Mouse (Mus musculus) heart, postnatal 14 days (tissue): Measurements from ENCODE around the gene Cplx1. TPM values are rescaled to one million over a fixed set of nuclear protein-coding genes. Genes with fewer than 3 reads are reported as not detected.

ENCODE experiments used
- DNase-seq, 2 experiments: peaks; one replicate each; pipeline ENCODE4 v3.0.0; 2021 to 2022
- intact Hi-C: fragments of 180-260 bp; cut with DNase I; formaldehyde crosslinking; loops from one replicate; pipeline ENCODE4 v1.15.1; 2025
- long read RNA-seq, 2 experiments: library from polyadenylated mRNA; stranded (forward); transcript quantifications; one replicate each; pipeline ENCODE4 v2.0.0; 2021
- total RNA-seq, 2 experiments: library from RNA; stranded (reverse); gene quantifications; 2 replicates each; pipeline ENCODE4 v1.2.3; 2021

Gene Cplx1
- under 1 TPM in 1 of 2 experiments, not detected in 1; 0.26 TPM for total RNA-seq
- long read RNA-seq, experiment 1, result 0 reads
- long read RNA-seq, experiment 2, result 0 reads

DNA sequence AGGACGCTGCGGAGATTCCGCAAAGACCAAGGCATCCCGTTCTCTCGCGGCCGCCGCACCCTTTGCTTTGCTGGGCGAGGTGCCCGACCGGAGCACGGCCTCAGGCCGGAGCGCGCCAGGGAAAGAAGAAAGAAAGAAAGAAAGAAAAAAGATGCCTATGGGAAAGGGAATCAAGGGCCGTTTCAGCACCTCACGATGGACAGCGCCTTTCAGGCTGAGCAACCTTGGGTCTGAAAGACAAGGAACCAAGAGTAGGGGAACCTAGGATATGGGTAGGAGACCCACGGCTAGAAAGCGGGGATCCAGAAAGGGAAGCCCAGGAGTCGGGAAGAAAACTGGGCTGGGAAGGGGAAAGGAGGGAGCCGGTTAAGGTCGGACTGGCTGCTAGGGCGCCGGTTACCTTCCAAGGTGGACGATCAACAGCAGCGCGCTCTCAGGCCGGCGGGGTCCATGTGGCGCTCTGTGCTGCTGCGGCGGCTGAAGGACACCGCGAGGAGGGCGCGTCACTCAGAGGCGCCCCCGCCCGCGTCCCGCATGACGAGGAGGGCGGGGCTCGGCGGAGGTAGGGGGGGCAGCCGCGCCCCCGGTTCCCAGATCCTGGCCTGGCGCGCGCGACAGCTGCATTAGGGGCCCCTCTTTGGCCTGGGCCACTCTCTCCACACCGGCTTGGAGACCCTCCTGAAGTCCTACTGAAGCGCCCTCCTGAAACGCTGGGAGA, at the start of gene Cplx1:
Cplx1 (minus strand) TSS at position 536 of the 718 bp plus-strand sequence.
- intact Hi-C loops, result no loop called here
- peak; percentile 53 to 70 for DNase-seq

DNA sequence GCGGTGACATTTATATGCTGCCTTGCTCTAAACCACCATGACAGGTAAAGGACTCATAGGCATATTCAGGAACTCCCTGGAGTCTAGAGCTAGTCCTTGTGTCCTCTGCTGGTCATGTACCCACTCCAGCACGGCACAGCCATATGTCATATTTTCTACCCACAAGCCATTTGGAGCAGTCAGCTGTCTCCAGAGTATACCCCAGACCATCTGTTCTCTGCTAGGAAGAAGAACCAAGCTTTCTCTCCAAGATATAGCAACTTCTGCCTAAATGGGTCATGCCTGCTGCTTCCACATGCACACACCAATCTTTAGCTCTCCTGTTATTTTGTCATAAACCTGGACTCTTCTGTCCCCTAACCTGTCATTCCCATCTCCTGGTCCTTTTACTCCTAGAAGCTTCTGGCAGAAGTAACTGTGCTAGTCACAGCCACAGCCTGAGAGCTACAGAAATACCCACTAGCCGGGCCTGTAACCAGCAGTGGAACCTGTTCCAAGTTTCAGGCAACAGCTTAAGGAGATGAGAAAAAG, 31.6 kb upstream of the Cplx1 start:
- intact Hi-C loops, result loop anchor here (10.0 kb wide), 1 partner anchor 97 kb away; no protein-coding TSS in a partner anchor
- no peak for DNase-seq

DNA sequence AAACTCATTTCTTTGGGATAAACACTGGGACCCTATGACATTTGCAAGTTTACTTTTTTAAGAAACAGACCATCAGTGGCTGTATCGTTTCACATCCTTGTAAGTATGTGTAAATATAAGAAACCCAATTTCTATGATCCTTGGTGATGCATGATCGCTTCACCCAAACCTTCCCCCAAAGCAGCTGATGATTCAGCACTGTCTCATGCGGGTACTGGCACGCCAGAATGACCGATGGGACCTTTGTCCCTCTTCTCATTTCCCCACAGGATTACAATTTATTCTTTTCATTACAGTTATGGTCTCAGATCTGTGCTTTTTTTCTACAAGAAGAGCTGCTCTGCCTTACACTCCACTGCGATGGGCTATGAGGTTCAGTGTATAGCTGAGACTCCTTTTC, 23.2 kb upstream of the Cplx1 start:
- intact Hi-C loops, result no loop called here
- DNase-seq, result no peak

DNA sequence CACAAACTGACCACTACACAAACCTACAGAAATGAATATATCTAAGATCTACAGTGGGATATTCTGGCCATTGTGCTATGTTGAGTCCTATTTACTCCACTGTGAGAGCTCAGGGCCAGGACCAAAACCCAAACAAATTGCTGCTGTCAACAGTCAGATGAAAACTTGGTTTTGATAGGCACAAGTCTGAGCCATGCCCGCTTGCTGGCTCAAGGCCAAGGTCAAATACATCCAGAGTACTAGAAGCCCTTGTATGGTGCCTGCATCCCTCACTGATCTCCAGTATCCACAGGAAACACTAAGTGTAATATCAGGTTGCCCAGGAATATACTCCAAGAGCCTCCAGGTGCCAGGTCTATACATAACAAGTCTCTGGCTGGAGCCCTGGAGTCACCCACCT, 21.2 kb upstream of the Cplx1 start:
- intact Hi-C loops, result no loop called here
- no peak for DNase-seq

DNA sequence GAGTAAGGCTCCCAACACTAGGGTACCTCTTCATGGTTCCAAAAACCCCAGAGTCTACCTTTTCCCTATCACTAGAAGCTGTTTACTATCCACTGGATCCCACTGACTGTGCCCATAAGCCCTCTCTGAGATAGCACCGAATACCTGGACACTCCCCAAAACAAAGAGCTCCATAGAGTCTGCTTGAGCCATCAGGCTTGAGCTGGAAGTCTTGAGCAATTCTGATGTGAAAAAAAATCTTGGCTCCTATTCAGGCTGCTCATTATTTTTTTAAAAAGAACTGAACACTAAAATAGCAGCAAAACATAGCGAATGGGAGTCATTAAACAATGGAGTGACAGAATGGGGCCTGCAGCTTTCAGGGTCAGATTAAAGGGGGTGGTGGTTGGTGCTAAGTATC, 17.3 kb upstream of the Cplx1 start:
- no peak for DNase-seq
- intact Hi-C loops, result no loop called here

DNA sequence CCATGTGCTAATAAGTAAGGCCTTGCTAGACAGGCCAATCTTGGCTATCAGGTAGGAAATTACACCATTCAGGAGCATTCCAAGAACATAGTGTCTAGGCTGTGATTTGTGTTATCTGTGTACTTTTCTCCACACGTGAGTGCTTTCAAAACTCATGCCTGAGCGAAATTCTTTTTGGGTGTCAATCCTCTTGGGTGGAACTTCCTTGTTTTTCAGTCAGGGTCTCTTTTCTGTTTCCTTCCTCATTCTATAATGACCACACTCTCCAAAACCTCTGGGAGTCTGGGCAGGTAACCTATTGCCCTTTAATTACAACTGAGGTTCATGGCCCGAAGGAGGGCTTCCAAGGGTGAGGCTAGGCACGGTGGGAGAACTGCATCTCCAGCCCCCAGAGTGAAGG, 16.7 kb upstream of the Cplx1 start:
- intact Hi-C loops, result no loop called here

DNA sequence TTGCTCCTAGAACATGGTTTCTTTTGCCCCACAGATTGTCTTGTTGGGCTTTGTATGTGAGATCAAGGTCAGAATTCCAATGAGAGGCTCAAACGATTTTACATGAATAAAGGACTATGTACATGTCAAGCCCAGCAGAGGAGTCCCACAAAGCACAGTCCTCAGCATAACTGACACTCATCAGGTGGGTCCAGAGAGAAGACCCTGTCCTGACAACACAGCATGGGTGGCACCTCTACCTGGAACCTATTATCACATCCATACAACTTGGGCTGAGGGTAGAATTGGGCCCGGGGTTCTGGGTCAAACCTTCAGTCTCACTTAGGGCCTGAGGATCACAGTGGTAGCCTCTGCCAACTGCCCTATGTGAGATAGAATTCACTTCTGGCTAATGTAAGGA, 15.6 kb upstream of the Cplx1 start:
- intact Hi-C loops, result no loop called here
- no peak for DNase-seq

More for the DNA sequence above, 16.7 kb upstream of the Cplx1 start:
- DNase-seq, result no peak

DNA sequence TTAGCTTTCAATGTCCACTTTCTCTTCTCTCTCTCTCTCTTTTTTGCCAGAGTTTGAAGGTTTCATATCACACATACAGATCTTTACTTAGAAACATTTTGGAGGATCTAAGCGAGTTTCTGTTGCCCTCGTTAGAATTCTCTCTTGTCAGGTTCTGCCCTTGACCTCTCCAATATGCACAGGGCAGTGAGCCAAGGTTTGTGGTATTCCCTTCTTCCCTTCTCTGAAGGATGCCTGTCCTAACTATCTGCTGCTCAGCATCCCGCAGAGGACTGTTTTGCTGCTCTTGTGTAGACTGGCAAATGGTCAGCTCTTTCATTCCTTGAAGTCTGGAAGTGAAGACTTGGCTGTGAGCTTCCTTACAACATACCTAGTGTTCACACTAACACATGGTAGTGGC, 14.5 kb upstream of the Cplx1 start:
- intact Hi-C loops, result no loop called here
- DNase-seq, result no peak

DNA sequence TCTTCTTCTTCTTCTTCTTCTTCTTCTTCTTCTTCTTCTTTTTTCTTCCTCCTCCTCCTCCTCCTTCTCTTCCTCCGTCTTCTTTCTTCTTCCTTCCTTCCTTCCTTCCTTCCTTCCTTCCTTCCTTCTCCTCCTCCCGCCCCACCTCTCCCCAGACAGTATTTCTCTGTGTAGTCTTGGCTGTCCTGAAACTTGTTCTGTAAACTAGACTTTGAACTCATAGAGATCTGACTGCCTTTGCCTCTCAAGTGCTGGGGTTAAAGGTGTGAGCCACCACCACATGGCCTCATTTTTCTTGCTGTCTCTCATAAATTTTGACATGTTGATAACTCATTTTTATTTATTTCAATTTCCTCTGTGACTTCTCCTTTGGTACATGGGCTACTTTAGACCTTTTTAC, 12.7 kb upstream of the Cplx1 start:
- intact Hi-C loops, result no loop called here

DNA sequence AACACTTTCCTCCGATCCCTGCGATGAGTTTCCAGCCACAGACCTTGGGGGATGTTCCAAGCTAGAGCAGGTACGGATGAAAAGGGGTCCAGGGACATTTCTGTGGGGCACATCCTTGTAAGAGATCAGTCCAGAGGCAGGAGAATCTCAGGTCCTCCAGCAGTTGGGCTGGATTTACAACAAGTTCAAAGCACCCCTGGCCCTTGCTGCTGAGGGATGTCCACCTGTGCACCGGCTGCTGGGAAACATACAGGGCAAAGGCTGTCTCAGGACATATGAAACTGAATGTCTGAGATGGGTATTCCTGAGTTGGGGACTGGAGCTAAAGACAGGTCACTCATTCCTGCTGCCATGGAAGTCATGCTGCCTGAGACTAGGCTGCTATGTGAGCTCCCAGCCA, 7.2 kb upstream of the Cplx1 start:
- intact Hi-C loops, result no loop called here
- DNase-seq, result no peak

More for the DNA sequence above, 12.7 kb upstream of the Cplx1 start:
- no peak for DNase-seq

DNA sequence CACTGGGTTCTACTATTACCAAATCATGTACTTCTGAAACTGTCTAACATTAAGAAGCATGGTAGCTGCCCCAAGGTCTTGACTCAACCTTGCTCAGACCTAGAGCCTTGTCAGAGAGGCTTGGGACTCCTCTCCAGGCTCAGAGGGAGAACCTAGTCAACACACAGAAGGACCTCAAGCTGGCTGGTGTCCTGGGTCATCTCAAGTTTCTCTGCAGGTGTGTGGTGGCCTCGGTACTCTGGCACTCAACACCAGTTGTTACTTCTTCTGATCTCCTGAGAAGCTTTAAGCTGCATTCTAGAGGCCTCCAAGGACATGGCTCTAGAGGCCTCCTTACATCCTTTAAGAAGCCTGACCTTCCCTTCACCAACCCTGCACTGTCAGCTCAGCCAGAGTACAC, 4.2 kb upstream of the Cplx1 start:
- DNase-seq, result no peak
- intact Hi-C loops, result no loop called here

DNA sequence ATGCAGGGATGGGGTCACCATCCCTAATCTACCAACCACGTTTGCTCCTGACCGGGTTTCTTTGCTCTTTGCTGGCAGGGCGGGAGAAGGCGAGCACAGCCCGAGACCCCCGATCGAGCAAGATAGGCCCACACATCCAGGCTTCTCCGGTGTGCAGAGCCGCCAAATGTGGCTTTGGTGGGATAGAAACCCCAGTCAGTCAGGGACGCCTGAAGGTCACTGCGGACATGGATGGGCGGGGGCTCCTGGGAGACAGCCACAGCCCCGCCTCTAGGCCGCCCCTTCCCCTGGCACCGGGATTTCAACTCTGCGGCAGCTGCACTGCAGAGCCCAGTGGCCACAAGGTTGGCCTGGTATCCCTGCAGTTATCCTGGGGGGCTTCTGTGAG, 377 bp upstream of the Cplx1 start:
- intact Hi-C loops, result no loop called here
- DNase-seq, result no peak

DNA sequence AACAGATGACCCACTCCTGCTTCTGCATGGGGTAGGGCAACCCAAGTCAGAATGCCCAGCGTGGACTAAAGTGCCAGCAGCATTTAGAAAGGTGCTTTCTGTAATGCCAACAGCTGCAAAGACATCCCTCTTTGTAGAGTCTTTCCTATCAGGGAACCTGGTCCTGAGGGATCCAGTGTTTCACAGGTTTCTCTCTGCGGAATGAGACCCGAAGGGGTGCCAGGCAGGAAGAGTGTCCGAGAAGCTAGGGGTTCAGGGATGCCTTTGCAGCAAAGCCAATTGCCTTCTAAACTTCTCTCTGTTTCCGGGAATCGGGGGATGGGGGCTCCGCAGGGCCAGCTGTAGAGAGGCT, 711 bp downstream of the Cplx1 start:
- DNase-seq, result no peak
- intact Hi-C loops, result no loop called here

DNA sequence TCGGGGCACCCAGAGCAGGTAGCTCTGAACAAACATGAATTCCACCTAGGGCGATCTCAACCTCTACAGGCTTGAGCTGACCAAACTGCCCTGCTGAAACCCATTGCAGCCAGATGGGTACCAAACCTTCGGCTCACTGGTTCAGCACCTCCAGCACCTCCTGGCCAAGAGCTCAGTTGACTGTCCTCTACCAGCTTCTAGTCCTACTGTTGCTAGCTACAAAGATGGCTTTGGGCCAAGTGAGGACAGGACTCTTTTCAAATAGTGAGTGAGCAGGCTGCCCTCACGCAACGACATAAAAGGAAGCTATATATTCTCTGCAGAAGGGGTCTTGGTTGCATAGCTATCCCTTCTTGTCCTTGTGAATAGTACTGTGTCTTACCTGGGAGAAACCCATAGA, 2.2 kb downstream of the Cplx1 start:
- no peak for DNase-seq
- intact Hi-C loops, result no loop called here

DNA sequence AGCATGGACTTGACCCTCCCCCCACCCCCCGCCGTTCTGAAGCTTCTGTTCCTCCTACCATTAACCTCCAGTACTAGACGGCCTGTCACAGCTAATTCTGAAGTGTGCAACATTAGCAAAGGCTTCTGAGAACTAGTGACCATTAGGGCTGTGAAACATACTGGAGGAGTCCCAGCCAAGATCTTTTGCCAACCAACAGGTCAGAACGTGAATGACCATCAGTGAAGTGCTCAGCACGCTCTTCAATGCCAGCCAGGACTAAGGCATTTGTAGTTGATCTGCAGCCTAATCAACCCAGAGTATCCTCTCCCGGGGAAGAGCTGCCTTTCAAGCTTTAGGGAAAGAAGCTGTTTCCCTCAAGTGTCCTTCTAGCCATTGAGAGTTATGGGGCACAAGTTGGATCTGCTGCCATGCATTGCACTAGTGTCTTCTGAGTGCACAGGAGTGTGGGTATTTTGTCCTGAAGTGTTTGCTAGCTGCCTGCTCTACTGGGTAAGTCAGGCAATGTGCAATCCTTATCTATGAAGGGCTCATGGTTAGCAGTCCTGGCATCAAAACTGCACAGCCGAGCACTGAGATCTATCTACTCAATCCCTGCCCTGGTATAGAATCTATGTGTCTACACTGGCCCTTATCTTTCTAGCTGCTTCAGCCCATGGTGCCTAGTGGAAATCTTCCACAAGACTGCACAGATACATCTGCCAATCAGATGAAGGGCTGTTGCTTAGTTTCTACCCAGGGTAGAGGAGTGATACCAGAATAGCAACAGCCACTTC, 6.1 kb downstream of the Cplx1 start:
- intact Hi-C loops, result no loop called here
- no peak for DNase-seq

DNA sequence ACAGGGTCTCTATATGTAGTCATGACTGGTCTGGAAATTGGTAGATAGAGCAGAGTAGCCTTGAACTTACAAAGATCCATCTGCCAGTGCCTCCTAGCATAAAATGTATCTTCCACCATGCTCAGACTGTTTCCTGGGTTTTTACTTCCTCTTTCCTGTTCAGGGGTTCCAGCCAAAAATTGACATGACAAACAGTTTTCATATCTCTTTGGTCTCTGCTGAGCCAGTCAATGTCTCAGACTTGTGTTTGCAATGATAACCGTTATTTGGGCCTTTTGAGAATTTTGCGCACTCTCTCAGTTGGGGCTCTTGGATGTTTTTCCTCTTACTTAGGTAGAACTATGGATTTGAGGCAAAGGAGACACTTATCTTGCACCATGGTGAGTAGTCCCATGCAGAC, 15.6 kb downstream of the Cplx1 start:
- no peak for DNase-seq
- intact Hi-C loops, result no loop called here

DNA sequence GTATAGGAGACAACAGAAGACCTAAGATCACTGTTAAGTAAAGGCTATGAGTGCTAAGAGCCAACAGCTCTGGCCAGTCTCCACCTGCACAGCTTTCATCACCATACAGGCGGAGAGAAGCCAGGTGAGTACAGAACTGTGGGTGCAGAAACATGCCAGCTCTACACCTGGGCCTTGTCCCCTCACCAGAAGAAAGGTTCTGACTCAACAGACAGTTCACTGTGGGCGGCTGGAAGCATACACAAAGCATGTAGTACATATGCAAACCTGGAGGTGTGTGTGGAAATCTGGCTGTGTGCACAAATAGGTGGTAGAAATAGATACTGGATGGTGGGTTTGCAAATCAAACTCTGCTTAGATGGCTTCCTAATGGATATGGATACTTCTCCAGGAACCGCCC, 27.2 kb downstream of the Cplx1 start:
- intact Hi-C loops, result no loop called here
- DNase-seq, result no peak

DNA sequence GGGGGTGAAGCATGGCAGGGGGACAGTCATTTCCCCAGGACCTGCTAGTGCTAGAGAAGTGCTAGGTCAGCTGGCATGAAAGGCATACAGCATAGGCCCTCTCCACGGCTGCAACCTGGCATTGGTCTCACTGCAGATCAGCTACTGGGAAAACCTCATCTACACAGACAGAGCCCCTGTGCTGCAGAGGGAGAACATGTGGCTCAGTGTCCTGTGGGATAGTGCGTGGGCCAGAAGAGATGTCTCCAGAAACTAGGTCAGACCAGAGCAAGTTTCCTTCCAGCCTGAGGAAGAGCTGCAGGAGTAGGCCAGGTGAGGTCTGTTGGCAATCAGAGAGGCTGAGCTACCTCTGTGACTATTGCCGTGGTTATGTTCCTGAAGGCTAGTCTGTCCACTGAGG, 27.9 kb downstream of the Cplx1 start:
- intact Hi-C loops, result no loop called here
- no peak for DNase-seq

DNA sequence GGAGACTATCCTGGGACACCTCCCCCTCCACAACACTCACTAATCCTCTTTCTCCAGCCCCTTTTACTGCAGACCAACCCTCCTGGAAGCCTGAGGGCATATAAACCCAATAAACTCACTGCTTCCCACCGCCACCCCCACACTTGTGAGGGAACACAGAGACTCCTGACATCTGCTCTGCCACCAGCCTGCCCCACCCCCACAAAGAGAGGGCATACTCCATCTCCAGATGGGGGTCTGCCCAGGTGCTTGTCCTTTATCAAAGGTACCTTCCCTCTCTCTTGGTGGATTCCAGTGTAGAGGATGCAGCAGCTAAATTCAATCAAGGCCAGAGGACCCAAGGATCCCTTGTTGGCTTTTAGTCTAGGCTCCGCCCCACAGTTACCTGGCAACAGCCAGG, 28.8 kb downstream of the Cplx1 start:
- intact Hi-C loops, result no loop called here
- DNase-seq, result no peak

DNA sequence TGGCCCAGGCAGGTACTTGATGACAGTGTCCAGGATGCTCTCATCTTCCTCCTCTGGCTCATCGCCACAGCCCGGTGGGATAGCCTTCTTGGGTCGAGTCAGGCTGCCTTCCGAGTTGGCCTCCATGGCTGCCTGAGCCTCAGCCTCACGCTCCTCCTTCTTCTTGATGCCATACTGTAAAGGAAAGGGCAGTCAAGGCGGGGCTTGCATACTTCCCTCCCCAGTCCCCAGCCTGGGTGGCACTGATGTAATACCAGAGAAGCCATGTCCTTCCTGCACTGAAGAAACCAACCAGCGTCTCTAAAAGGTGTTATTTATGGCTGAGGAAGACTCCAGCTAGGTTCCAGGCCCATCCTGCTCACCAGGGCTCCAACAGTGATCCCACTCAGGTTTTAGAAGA, 29.7 kb downstream of the Cplx1 start:
- DNase-seq, result no peak
- intact Hi-C loops, result no loop called here

DNA sequence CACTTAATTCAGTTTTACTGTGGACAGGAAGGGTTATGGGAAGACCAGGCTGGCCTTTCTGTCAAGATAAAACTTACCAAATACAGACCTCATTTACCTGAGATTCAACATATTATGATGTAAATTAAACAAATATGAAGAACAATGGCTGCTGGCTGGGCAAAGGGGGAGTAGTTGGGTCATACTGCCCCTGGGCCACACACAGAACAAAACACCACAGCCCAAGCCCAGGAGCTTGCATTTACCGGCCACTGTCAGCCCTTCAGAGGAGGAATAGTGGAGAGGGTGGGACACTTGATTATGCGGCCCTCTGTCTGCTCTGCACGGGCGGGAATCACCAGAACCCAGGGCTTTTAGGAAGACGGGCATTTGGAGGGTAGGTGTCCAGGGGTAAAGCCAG, 30.9 kb downstream of the Cplx1 start:
- intact Hi-C loops, result no loop called here

More for the DNA sequence above, 30.9 kb downstream of the Cplx1 start:
- no peak for DNase-seq
